16 mouse cellular contexts compared by ENCODE assay signal in the genomic region with DNA sequence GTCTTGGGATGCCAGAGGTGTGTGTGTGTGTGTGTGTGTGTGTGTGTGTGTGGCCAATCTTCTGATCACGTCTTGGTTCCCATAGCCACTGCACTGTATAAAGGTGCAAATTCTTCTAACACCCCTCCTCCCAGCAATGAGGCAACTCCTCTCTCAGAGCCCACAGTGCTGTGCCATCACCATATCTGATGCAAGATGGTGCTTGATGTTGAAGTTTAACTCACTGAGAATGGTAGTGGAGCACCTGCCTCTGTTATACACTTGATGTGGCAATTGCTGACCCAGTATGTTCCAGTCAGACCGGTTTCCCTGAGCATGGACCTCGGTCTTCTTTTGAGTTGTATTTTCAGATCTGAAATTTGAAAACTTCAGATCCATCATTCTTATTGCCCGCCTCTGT. TPM values are rescaled to one million over a fixed set of nuclear protein-coding genes. Genes with fewer than 3 reads are reported as not detected.
DNase-seq lines count a peak whose midpoint lies in the region.
"Had no signal": no experiment of that assay in that cellular context is flagged by ENCODE, and none has a peak within 500 bp of the region (broad histone marks: within the 10 kb centered on the region; RNA-seq: fewer than 3 reads in every experiment).

No protein-coding gene starts in this region.

- DNase-seq in heart, adult 11 months: peak; percentile 24
- no peak for DNase-seq in heart, postnatal 4 days
- DNase-seq in lung, adult 18-20 months: peak; percentile 24 to 50
- no peak for DNase-seq in lung, postnatal 14 days
- peak; percentile 15 for DNase-seq in lung, postnatal 10 days
- peak; percentile 44 for DNase-seq in lung, postnatal 36 days
- no peak for DNase-seq in layer of hippocampus, postnatal 10 days (ENCODE audit: low spot score in 2 of 2)
- DNase-seq: adrenal gland, adult 8-10 months; adrenal gland, postnatal 14 days; adrenal gland, postnatal 36 days; B cell, adult 2 months; cerebellum, adult 11-12 months; cerebellum, adult 2 months; cerebellum, adult 9-10 months; cerebellum, postnatal 10 days; cerebellum, postnatal 25 days had no signal

RNA-seq across cellular contexts. Expression of gene Ttc1, which starts 22.3 kb away (rescaled TPM):
- 10 to 100 TPM; 40.4 to 43.5 TPM for total RNA-seq in heart, postnatal 4 days (2021)
- 10 to 100 TPM; 49.1 to 53.0 TPM for total RNA-seq in layer of hippocampus, postnatal 10 days (2021)

Comparison
In these comparisons a context has a peak if more than half of its experiments do, and no peak if none do; other contexts are left out.
1. DNase-seq: peak in heart, adult 11 months (single experiment), lung, adult 18-20 months (2 of 2), lung, postnatal 10 days (single experiment) and lung, postnatal 36 days (single experiment); none in heart, postnatal 4 days (single experiment), lung, postnatal 14 days (single experiment) and layer of hippocampus, postnatal 10 days (0 of 2).